Mouse (Mus musculus) embryonic facial prominence, embryonic 14.5 days (tissue): ENCODE measurements around the gene Cct7. TPM values are rescaled to one million over a fixed set of nuclear protein-coding genes. Genes with fewer than 3 reads are reported as not detected.

Experiments
- ATAC-seq: fragments of 200-750 bp; cut with Nextera tagmentation; 2 replicates; pipeline ENCODE4 v1.8.0; 2017; ENCODE audit warnings: low read depth, moderate number of reproducible peaks, moderate TSS enrichment
- DNase-seq: peaks from one replicate; pipeline ENCODE4 v3.0.0-alpha.2; 2015; ENCODE audit warnings: low spot score
- H3K27ac ChIP-seq: fragments of 300-500 bp; sonication (generic); replicated peaks from 2 replicates; pipeline ENCODE4 v1.5.1; 2014; ENCODE audit warnings: low read depth, mild to moderate bottlenecking, low read length, moderate library complexity
- H3K27me3 ChIP-seq: fragments of 300-500 bp; sonication (generic); replicated peaks from 2 replicates; pipeline ENCODE4 v1.6.1; 2014; ENCODE audit warnings: low read length; ENCODE audit not compliant: control insufficient read depth, insufficient read depth
- H3K36me3 ChIP-seq: fragments of 300-500 bp; sonication (generic); 2 replicates; pipeline ENCODE4 v1.6.1; 2014; ENCODE audit warnings: low read length, mixed read lengths; ENCODE audit not compliant: control insufficient read depth, insufficient read depth
- H3K4me1 ChIP-seq: fragments of 300-500 bp; sonication (generic); 2 replicates; pipeline ENCODE4 v1.6.1; 2014; ENCODE audit warnings: antibody characterized with exemption, low read length; ENCODE audit not compliant: control insufficient read depth, insufficient read depth
- H3K4me2 ChIP-seq: fragments of 300-500 bp; sonication (generic); 2 replicates; pipeline ENCODE4 v1.6.1; 2014; ENCODE audit warnings: low read depth, mild to moderate bottlenecking, low read length, moderate library complexity, mixed read lengths
- H3K4me3 ChIP-seq: fragments of 300-500 bp; sonication (generic); 2 replicates; pipeline ENCODE4 v1.5.1; 2014; ENCODE audit warnings: low read depth, mild to moderate bottlenecking, low read length
- H3K9ac ChIP-seq: fragments of 300-500 bp; sonication (generic); 2 replicates; pipeline ENCODE4 v1.6.1; 2014; ENCODE audit warnings: low read depth, mild to moderate bottlenecking, low read length, moderate library complexity, mixed read lengths
- H3K9me3 ChIP-seq: fragments of 300-500 bp; sonication (generic); 2 replicates; pipeline ENCODE4 v1.6.1; 2016; ENCODE audit warnings: low read length; ENCODE audit not compliant: control insufficient read depth
- WGBS: fragments of 180-500 bp; shearing (Covaris S2); extraction: QIAGEN DNeasy Blood & Tissue Kit; methylation state at CpG from one replicate; pipeline ENCODE4 v1.1.7; 2014; 5-methylcytosine and 5-hydroxymethylcytosine counted together
- polyA plus RNA-seq: library from polyadenylated mRNA; unstranded; fragments of >200 nt; fragmentation: Nextera tagmentation; extraction: Ambion mirVana; gene quantifications from 2 replicates; pipeline ENCODE4 v1.2.1, GENCODE M21; 2014

Gene Cct7
- polyA plus RNA-seq, 1 experiment from 2014 or later: 448 TPM

- ATAC-seq: peak; percentile 66
These were observed 20.0 kb upstream of the Cct7 start for GRCm38 (mm10) chr6:85431274-85431841.

DNA sequence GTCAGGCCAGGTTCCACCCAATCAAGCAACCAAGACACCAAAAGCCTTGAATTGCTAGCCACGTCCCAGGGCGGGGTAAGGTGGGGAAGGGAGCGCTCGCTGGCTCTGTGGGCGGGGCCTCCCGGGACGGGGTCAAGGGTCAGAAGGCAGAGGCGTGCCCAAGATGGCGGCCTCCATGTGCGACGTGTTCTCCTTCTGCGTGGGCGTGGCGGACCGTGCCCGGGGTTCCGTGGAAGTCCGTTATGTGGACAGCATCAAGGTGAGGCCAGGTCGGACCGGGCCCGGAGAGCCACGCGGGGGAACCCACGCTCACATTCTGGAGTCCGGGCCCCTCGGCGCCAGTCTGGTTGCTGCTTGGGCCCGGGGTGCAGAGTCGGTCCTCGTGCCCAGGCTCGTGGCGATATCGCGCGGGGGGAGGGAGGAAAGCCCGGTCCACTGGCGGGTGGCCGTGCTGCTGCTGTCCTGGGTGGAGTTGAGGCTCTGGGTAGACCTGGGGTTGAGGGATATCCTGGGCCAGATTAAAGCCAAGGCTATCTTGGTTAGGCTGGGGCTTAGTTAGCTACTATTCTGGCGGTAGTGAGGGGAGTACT lies 19.4 kb upstream of the Cct7 start, which contains the start of gene Smyd5:
Smyd5 (plus strand) TSS at position 148 of the 590 bp plus-strand sequence.
- under 1% methylated on average over 37 of the region's 39 CpGs for WGBS
- H3K4me2 ChIP-seq: peak within 1 kb of the TSS; percentile 84
- peaks cover 6% of the 10 kb centered on the region; the same call in 1 of the 2 replicates for H3K4me1 ChIP-seq
- H3K27ac ChIP-seq: no peak within 1 kb of the TSS
- H3K36me3 ChIP-seq: no peaks in the 10 kb centered on the region
- no peaks in the 10 kb centered on the region; the same call in 1 of the 2 replicates for H3K27me3 ChIP-seq
- ATAC-seq (peak; percentile 89), DNase-seq (peak; percentile 84)
- H3K9me3 ChIP-seq: no peaks in the 10 kb centered on the region
- peak within 1 kb of the TSS; percentile 84 for H3K9ac ChIP-seq
- peak within 1 kb of the TSS; percentile 95 for H3K4me3 ChIP-seq

More at GRCm38 (mm10) chr6:85431274-85431841, 20.0 kb upstream of the Cct7 start:
- Histone ChIP-seq H3K9me3 (no peaks in the 10 kb centered on the region), H3K27ac (no peak overlapping the region), H3K4me3 (peak overlapping the region; percentile 95), H3K36me3 (no peaks in the 10 kb centered on the region), H3K27me3 (peaks cover 4% of the 10 kb centered on the region; the same call in 1 of the 2 replicates), H3K9ac (peak overlapping the region; percentile 84), H3K4me2 (peak overlapping the region; percentile 84), H3K4me1 (peaks cover 6% of the 10 kb centered on the region; the same call in 1 of the 2 replicates)
- WGBS: 42% methylated on average over 8 of the region's 8 CpGs
- DNase-seq: no peak

- Histone ChIP-seq H3K9ac (no peak overlapping the region), H3K36me3 (peaks cover 6% of the 10 kb centered on the region; the same call in 1 of the 2 replicates), H3K27me3 (no peaks in the 10 kb centered on the region), H3K4me3 (no peak overlapping the region), H3K27ac (no peak overlapping the region), H3K9me3 (no peaks in the 10 kb centered on the region), H3K4me1 (peaks cover 6% of the 10 kb centered on the region; the same call in 1 of the 2 replicates), H3K4me2 (no peak overlapping the region)
- ATAC-seq (no peak), DNase-seq (no peak)
- WGBS: 73% methylated on average over 5 of the region's 5 CpGs
These were observed 17.4 kb upstream of the Cct7 start for GRCm38 (mm10) chr6:85433865-85434264.

GRCm38 (mm10) chr6:85436204-85436603 lies 15.1 kb upstream of the Cct7 start:
- Histone ChIP-seq H3K27ac (no peak overlapping the region), H3K36me3 (peaks cover 29% of the 10 kb centered on the region), H3K9ac (no peak overlapping the region), H3K27me3 (no peaks in the 10 kb centered on the region), H3K4me3 (no peak overlapping the region), H3K9me3 (no peaks in the 10 kb centered on the region), H3K4me1 (peaks cover 6% of the 10 kb centered on the region; the same call in 1 of the 2 replicates), H3K4me2 (no peak overlapping the region)
- DNase-seq (no peak), ATAC-seq (no peak)
- 93% methylated on average over 1 of the region's 1 CpGs for WGBS

DNA sequence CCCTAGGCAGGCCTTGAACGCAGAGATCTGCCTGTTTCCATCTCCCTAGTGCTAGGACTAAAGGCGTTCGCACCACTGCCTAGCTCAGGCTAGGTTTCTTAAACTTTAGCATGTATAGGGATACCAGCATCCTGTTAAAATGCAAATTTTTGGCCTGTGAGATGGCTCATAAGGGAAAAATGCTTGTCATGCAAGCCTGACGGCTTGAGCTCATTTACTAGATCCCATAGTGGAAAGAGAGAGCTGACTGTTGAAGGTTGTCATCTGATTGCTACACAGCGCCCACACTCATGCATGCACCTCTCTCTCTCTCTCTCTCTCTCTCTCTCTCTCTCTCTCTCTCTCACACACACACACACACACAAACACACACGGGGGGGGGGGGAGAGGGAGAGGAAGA lies 14.7 kb upstream of the Cct7 start:
- H3K9ac ChIP-seq: no peak overlapping the region
- H3K9me3 ChIP-seq: no peaks in the 10 kb centered on the region
- H3K4me3 ChIP-seq: no peak overlapping the region
- H3K27ac ChIP-seq: no peak overlapping the region
- peaks cover 33% of the 10 kb centered on the region for H3K36me3 ChIP-seq
- no peaks in the 10 kb centered on the region for H3K27me3 ChIP-seq
- WGBS: 89% methylated on average over 5 of the region's 6 CpGs
- H3K4me1 ChIP-seq: peaks cover 6% of the 10 kb centered on the region; the same call in 1 of the 2 replicates
- DNase-seq: no peak
- H3K4me2 ChIP-seq: no peak overlapping the region
- no peak for ATAC-seq

GRCm38 (mm10) chr6:85441142-85441541 lies 10.2 kb upstream of the Cct7 start:
- 91% methylated on average over 4 of the region's 4 CpGs for WGBS
- no peaks in the 10 kb centered on the region for H3K4me1 ChIP-seq

GRCm38 (mm10) chr6:85443488-85444233 lies 7.7 kb upstream of the Cct7 start:
- DNase-seq (no peak), ATAC-seq (no peak)
- Histone ChIP-seq H3K9me3 (no peaks in the 10 kb centered on the region), H3K9ac (no peak overlapping the region), H3K4me1 (no peaks in the 10 kb centered on the region), H3K27me3 (no peaks in the 10 kb centered on the region), H3K4me3 (no peak overlapping the region), H3K4me2 (no peak overlapping the region), H3K36me3 (peaks cover 76% of the 10 kb centered on the region), H3K27ac (no peak overlapping the region)
- WGBS: 89% methylated on average over 3 of the region's 3 CpGs

More at GRCm38 (mm10) chr6:85441142-85441541, 10.2 kb upstream of the Cct7 start:
- Histone ChIP-seq H3K27me3 (no peaks in the 10 kb centered on the region), H3K9me3 (no peaks in the 10 kb centered on the region), H3K27ac (no peak overlapping the region), H3K4me3 (no peak overlapping the region), H3K36me3 (peaks cover 68% of the 10 kb centered on the region), H3K4me2 (no peak overlapping the region), H3K9ac (no peak overlapping the region)
- ATAC-seq (no peak), DNase-seq (peak; percentile 23)

- Histone ChIP-seq H3K9ac (no peak overlapping the region), H3K4me1 (no peaks in the 10 kb centered on the region), H3K36me3 (peaks cover 70% of the 10 kb centered on the region), H3K27me3 (no peaks in the 10 kb centered on the region), H3K4me3 (no peak overlapping the region), H3K27ac (no peak overlapping the region), H3K9me3 (no peaks in the 10 kb centered on the region), H3K4me2 (no peak overlapping the region)
- ATAC-seq: no peak
- no peak for DNase-seq
- 86% methylated on average over 8 of the region's 8 CpGs for WGBS
These were observed 6.9 kb upstream of the Cct7 start for GRCm38 (mm10) chr6:85444266-85444965.
